Mouse (Mus musculus) neural tube, embryonic 12.5 days (tissue): ENCODE results near the gene Map1s. TPM values are rescaled to one million over a fixed set of nuclear protein-coding genes. Genes with fewer than 3 reads are reported as not detected.

ENCODE experiments used
- ATAC-seq: fragments of 200-750 bp; cut with Nextera tagmentation; 2 replicates; pipeline ENCODE4 v1.8.0; 2017; ENCODE audit warnings: low read depth, mild to moderate bottlenecking, moderate TSS enrichment, moderate library complexity; ENCODE audit not compliant: low FRiP score
- H3K27ac ChIP-seq: fragments of 300-500 bp; sonication (generic); 2 replicates; pipeline ENCODE4 v1.5.1; 2016
- H3K27me3 ChIP-seq: fragments of 300-500 bp; sonication (generic); replicated peaks from 2 replicates; pipeline ENCODE4 v1.6.1; 2016; ENCODE audit warnings: mild to moderate bottlenecking
- H3K36me3 ChIP-seq: fragments of 300-500 bp; sonication (generic); 2 replicates; pipeline ENCODE4 v1.6.1; 2016; ENCODE audit warnings: mild to moderate bottlenecking
- H3K4me1 ChIP-seq: fragments of 300-500 bp; sonication (generic); 2 replicates; pipeline ENCODE4 v1.6.1; 2016
- H3K4me2 ChIP-seq: fragments of 300-500 bp; sonication (generic); replicated peaks from 2 replicates; pipeline ENCODE4 v1.6.1; 2016; ENCODE audit warnings: mild to moderate bottlenecking
- H3K4me3 ChIP-seq: fragments of 300-500 bp; sonication (generic); 2 replicates; pipeline ENCODE4 v1.5.1; 2016
- H3K9ac ChIP-seq: fragments of 300-500 bp; sonication (generic); 2 replicates; pipeline ENCODE4 v1.6.1; 2016; ENCODE audit warnings: mild to moderate bottlenecking
- H3K9me3 ChIP-seq: fragments of 300-500 bp; sonication (generic); 2 replicates; pipeline ENCODE4 v1.6.1; 2016; ENCODE audit warnings: mild to moderate bottlenecking
- WGBS: fragments of 180-500 bp; shearing (Covaris S2); methylation state at CpG from one replicate; pipeline ENCODE4 v1.1.7; 2016; 5-methylcytosine and 5-hydroxymethylcytosine counted together
- polyA plus RNA-seq: library from polyadenylated mRNA; unstranded; fragments of >200 nt; fragmentation: Nextera tagmentation; extraction: Ambion mirVana; gene quantifications from 2 replicates; pipeline ENCODE4 v1.2.1, GENCODE M21; 2016

The Map1s gene
- polyA plus RNA-seq, 1 experiment from 2014 or later = 62.6 TPM

- no peaks in the 10 kb centered on the region for H3K9me3 ChIP-seq
- H3K4me3 ChIP-seq = no peak overlapping the region
- H3K27me3 ChIP-seq = no peaks in the 10 kb centered on the region
- H3K9ac ChIP-seq = peak overlapping the region; percentile 35; the same call in 1 of the 2 replicates
- ATAC-seq = no peak
- peak overlapping the region; percentile 48 for H3K4me2 ChIP-seq
- H3K27ac ChIP-seq = peak overlapping the region; percentile 46; the same call in 1 of the 2 replicates
- 17% methylated on average over 40 of the region's 40 CpGs for WGBS
- peaks cover 56% of the 10 kb centered on the region for H3K4me1 ChIP-seq
- peaks cover 9% of the 10 kb centered on the region for H3K36me3 ChIP-seq
Observed at GRCm38 (mm10) chr8:70868559-70869198, 37.1 kb upstream of the Map1s start.

GRCm38 (mm10) chr8:70869199-70869571, 36.5 kb upstream of the Map1s start:
- WGBS = 45% methylated on average over 5 of the region's 5 CpGs
- H3K4me2 ChIP-seq = peak overlapping the region; percentile 48
- H3K27me3 ChIP-seq = no peaks in the 10 kb centered on the region
- H3K9me3 ChIP-seq = no peaks in the 10 kb centered on the region
- no peak for ATAC-seq
- peaks cover 51% of the 10 kb centered on the region for H3K4me1 ChIP-seq
- H3K27ac ChIP-seq = peak overlapping the region; percentile 46; the same call in 1 of the 2 replicates
- no peak overlapping the region for H3K4me3 ChIP-seq
- peak overlapping the region; percentile 35; the same call in 1 of the 2 replicates for H3K9ac ChIP-seq
- peaks cover 9% of the 10 kb centered on the region for H3K36me3 ChIP-seq

- Histone ChIP-seq H3K4me1 (peaks cover 47% of the 10 kb centered on the region), H3K4me3 (no peak overlapping the region), H3K27me3 (no peaks in the 10 kb centered on the region), H3K9ac (0 out of 2 replicates have a peak overlapping the region, but pooled peaks have one; percentile 35), H3K4me2 (peak overlapping the region; percentile 48; the same call in 1 of the 2 replicates), H3K36me3 (peaks cover 9% of the 10 kb centered on the region), H3K9me3 (no peaks in the 10 kb centered on the region), H3K27ac (peak overlapping the region; percentile 46; the same call in 1 of the 2 replicates)
- 0 out of 2 replicates have a peak, but pooled peaks have one; percentile 5 for ATAC-seq
- WGBS = 49% methylated on average over 16 of the region's 16 CpGs
Observed at GRCm38 (mm10) chr8:70869601-70870041, 36.1 kb upstream of the Map1s start.

- H3K4me3 ChIP-seq = no peak overlapping the region
Observed at GRCm38 (mm10) chr8:70871195-70871807, 34.4 kb upstream of the Map1s start.

GRCm38 (mm10) chr8:70872643-70873363, 32.9 kb upstream of the Map1s start:
- WGBS = 7% methylated on average over 31 of the region's 31 CpGs
- H3K4me3 ChIP-seq = peak overlapping the region; percentile 77
- peaks cover 6% of the 10 kb centered on the region for H3K36me3 ChIP-seq
- H3K27ac ChIP-seq = peak overlapping the region; percentile 27; the same call in 1 of the 2 replicates
- H3K9me3 ChIP-seq = no peaks in the 10 kb centered on the region
- peak overlapping the region; percentile 90 for H3K4me2 ChIP-seq
- ATAC-seq = no peak
- no peaks in the 10 kb centered on the region for H3K27me3 ChIP-seq
- H3K4me1 ChIP-seq = peaks cover 30% of the 10 kb centered on the region
- peak overlapping the region; percentile 79 for H3K9ac ChIP-seq

More at GRCm38 (mm10) chr8:70871195-70871807, 34.4 kb upstream of the Map1s start:
- peak overlapping the region; percentile 5; the same call in 1 of the 2 replicates for H3K4me2 ChIP-seq
- H3K27ac ChIP-seq = no peak overlapping the region
- no peaks in the 10 kb centered on the region for H3K9me3 ChIP-seq
- ATAC-seq = no peak
- H3K4me1 ChIP-seq = peaks cover 37% of the 10 kb centered on the region
- peaks cover 9% of the 10 kb centered on the region for H3K36me3 ChIP-seq
- H3K27me3 ChIP-seq = no peaks in the 10 kb centered on the region
- no peak overlapping the region for H3K9ac ChIP-seq
- 90% methylated on average over 5 of the region's 5 CpGs for WGBS

GRCm38 (mm10) chr8:70873364-70873985, 32.3 kb upstream of the Map1s start, which contains the start of gene Ccdc124:
TSS of gene Ccdc124 (minus strand) at chr8:70873935.
- peaks cover 26% of the 10 kb centered on the region for H3K4me1 ChIP-seq
- H3K9me3 ChIP-seq = no peaks in the 10 kb centered on the region
- peak within 1 kb of the TSS; percentile 77 for H3K4me3 ChIP-seq
- H3K27me3 ChIP-seq = no peaks in the 10 kb centered on the region
- peak within 1 kb of the TSS; percentile 27; the same call in 1 of the 2 replicates for H3K27ac ChIP-seq
- H3K9ac ChIP-seq = peak within 1 kb of the TSS; percentile 79
- under 1% methylated on average over 46 of the region's 46 CpGs for WGBS
- ATAC-seq = peak; percentile 92
- H3K4me2 ChIP-seq = peak within 1 kb of the TSS; percentile 90
- H3K36me3 ChIP-seq = no peaks in the 10 kb centered on the region

- no peaks in the 10 kb centered on the region for H3K27me3 ChIP-seq
- no peak overlapping the region for H3K4me3 ChIP-seq
- peaks cover 16% of the 10 kb centered on the region for H3K4me1 ChIP-seq
- ATAC-seq = no peak
- H3K27ac ChIP-seq = no peak overlapping the region
- WGBS = 91% methylated on average over 13 of the region's 13 CpGs
- no peaks in the 10 kb centered on the region for H3K36me3 ChIP-seq
- no peak overlapping the region for H3K9ac ChIP-seq
- H3K4me2 ChIP-seq = no peak overlapping the region
- H3K9me3 ChIP-seq = no peaks in the 10 kb centered on the region
Observed at GRCm38 (mm10) chr8:70874441-70874840, 31.3 kb upstream of the Map1s start.

GRCm38 (mm10) chr8:70876382-70876781, 29.4 kb upstream of the Map1s start:
- Histone ChIP-seq H3K4me1 (peaks cover 20% of the 10 kb centered on the region; the same call in 1 of the 2 replicates), H3K4me3 (no peak overlapping the region), H3K36me3 (no peaks in the 10 kb centered on the region), H3K4me2 (no peak overlapping the region), H3K9ac (no peak overlapping the region), H3K9me3 (no peaks in the 10 kb centered on the region), H3K27ac (no peak overlapping the region), H3K27me3 (0 out of 2 replicates have a peak, but pooled peaks cover 7% of the 10 kb centered on the region)
- 76% methylated on average over 4 of the region's 4 CpGs for WGBS
- ATAC-seq = no peak

GRCm38 (mm10) chr8:70878178-70878577, 27.6 kb upstream of the Map1s start:
- Histone ChIP-seq H3K27me3 (0 out of 2 replicates have a peak, but pooled peaks cover 7% of the 10 kb centered on the region), H3K9ac (no peak overlapping the region), H3K36me3 (no peaks in the 10 kb centered on the region), H3K4me1 (peaks cover 7% of the 10 kb centered on the region; the same call in 1 of the 2 replicates), H3K27ac (no peak overlapping the region), H3K4me3 (no peak overlapping the region), H3K4me2 (no peak overlapping the region), H3K9me3 (no peaks in the 10 kb centered on the region)
- no peak for ATAC-seq
- WGBS = 69% methylated on average over 2 of the region's 2 CpGs

GRCm38 (mm10) chr8:70879500-70879899, 26.2 kb upstream of the Map1s start:
- Histone ChIP-seq H3K27me3 (0 out of 2 replicates have a peak, but pooled peaks cover 7% of the 10 kb centered on the region), H3K9ac (no peak overlapping the region), H3K4me2 (no peak overlapping the region), H3K9me3 (no peaks in the 10 kb centered on the region), H3K4me3 (no peak overlapping the region), H3K27ac (no peak overlapping the region), H3K36me3 (no peaks in the 10 kb centered on the region), H3K4me1 (peaks cover 7% of the 10 kb centered on the region; the same call in 1 of the 2 replicates)
- WGBS = 52% methylated on average over 4 of the region's 4 CpGs
- ATAC-seq = no peak

GRCm38 (mm10) chr8:70880126-70880525, 25.6 kb upstream of the Map1s start:
- no peak overlapping the region for H3K4me2 ChIP-seq
- ATAC-seq = no peak
- H3K4me1 ChIP-seq = peaks cover 7% of the 10 kb centered on the region; the same call in 1 of the 2 replicates
- no peaks in the 10 kb centered on the region for H3K9me3 ChIP-seq
- WGBS = 11% methylated on average over 4 of the region's 4 CpGs
- no peaks in the 10 kb centered on the region for H3K36me3 ChIP-seq
- no peak overlapping the region for H3K4me3 ChIP-seq
- H3K27ac ChIP-seq = no peak overlapping the region
- peaks cover 7% of the 10 kb centered on the region; the same call in 1 of the 2 replicates for H3K27me3 ChIP-seq
- 0 out of 2 replicates have a peak overlapping the region, but pooled peaks have one; percentile 21 for H3K9ac ChIP-seq
